Mouse (Mus musculus) c-Kit-positive CD71-negative TER-119-negative erythroid progenitor cells, embryonic 14.5 days (primary cell): ENCODE data around the gene 9230102O04Rik.

Experiments
- DNase-seq: peaks from one replicate; pipeline ENCODE4 v3.0.0-alpha.2; 2013; ENCODE audit warnings: low read depth

The 9230102O04Rik gene

GRCm38 (mm10) chr2:9885217-9885770 lies 4.0 kb downstream of the 9230102O04Rik start:
- DNase-seq, result no peak

- DNase-seq, result no peak
Observed at GRCm38 (mm10) chr2:9884533-9885216, 4.7 kb downstream of the 9230102O04Rik start.

GRCm38 (mm10) chr2:9883803-9884532 lies 5.4 kb downstream of the 9230102O04Rik start:
- no peak for DNase-seq

GRCm38 (mm10) chr2:9882926-9883802 lies 6.2 kb downstream of the 9230102O04Rik start:
- no peak for DNase-seq

- DNase-seq, result no peak
Observed at GRCm38 (mm10) chr2:9882371-9882925, 6.9 kb downstream of the 9230102O04Rik start.

GRCm38 (mm10) chr2:9881611-9882023 lies 7.7 kb downstream of the 9230102O04Rik start:
- DNase-seq, result no peak

- DNase-seq, result no peak
Observed at GRCm38 (mm10) chr2:9881051-9881591, 8.2 kb downstream of the 9230102O04Rik start, which contains the start of gene 4930412O13Rik. TSS of gene 4930412O13Rik (plus strand) at chr2:9881252.

- no peak for DNase-seq
Observed at GRCm38 (mm10) chr2:9880271-9880670, 9.1 kb downstream of the 9230102O04Rik start.

GRCm38 (mm10) chr2:9879493-9879892 lies 9.8 kb downstream of the 9230102O04Rik start:
- DNase-seq, result peak; percentile 88

- no peak for DNase-seq
Observed at GRCm38 (mm10) chr2:9879092-9879491, 10.2 kb downstream of the 9230102O04Rik start.

- DNase-seq, result no peak
Observed at GRCm38 (mm10) chr2:9878564-9879081, 10.7 kb downstream of the 9230102O04Rik start.

GRCm38 (mm10) chr2:9877966-9878563 lies 11.3 kb downstream of the 9230102O04Rik start:
- no peak for DNase-seq

- no peak for DNase-seq
Observed at GRCm38 (mm10) chr2:9877326-9877690, 12.0 kb downstream of the 9230102O04Rik start.

GRCm38 (mm10) chr2:9876621-9877325 lies 12.6 kb downstream of the 9230102O04Rik start:
- DNase-seq, result no peak

- DNase-seq, result no peak
Observed at GRCm38 (mm10) chr2:9875676-9876357, 13.5 kb downstream of the 9230102O04Rik start.

- no peak for DNase-seq
Observed at GRCm38 (mm10) chr2:9875220-9875619, 14.1 kb downstream of the 9230102O04Rik start.

- DNase-seq, result no peak
Observed at GRCm38 (mm10) chr2:9874467-9875219, 14.7 kb downstream of the 9230102O04Rik start.

GRCm38 (mm10) chr2:9873757-9874156 lies 15.6 kb downstream of the 9230102O04Rik start:
- no peak for DNase-seq

- no peak for DNase-seq
Observed at GRCm38 (mm10) chr2:9872682-9873081, 16.7 kb downstream of the 9230102O04Rik start.
